Mouse (Mus musculus) lung, postnatal 10 days (tissue): ENCODE measurements around the gene Exosc7.
A peak's percentile ranks its signal among the peaks of the same experiment; 100 is the strongest.

Experiments used
- DNase-seq: peaks from one replicate; pipeline ENCODE4 v3.0.0; 2021

Gene Exosc7

DNA sequence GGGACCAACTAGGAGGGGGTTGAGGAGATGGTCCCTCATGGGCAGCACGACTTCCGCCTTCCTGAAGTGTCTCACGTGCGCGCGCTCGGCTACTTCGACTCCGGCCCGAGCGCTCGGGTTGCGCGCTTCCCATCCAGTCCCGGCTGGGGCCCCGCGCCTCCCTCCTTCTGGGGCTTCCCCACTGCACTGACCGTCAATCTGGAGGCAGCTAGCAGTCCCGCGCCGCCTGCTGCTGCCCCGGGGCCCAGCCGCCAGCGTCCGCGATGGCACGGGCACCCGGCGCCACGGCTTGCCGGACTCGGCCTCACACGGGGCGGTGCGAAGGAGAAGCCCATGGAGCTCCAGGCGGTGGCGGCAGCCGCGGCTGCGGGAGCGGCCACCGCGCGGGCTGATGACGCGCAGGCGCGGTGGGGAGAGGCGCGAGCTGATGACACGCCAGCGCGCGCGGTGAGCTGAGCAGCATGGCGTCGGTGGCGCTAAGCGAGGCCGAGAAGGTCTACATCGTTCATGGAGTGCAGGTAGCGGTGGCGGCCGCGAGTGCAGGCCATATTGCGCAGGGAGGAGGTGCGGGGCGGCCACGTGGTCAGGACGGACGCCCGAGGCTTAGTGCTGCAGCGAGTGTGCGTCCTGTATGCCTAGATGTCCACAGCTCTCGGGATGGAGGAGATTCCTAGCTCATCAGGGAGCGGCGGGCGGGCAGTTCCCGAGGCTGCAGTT is at the start of gene Exosc7, which contains the start of gene Zdhhc3:
TSS of gene Exosc7 (plus strand) at position 411 of the 717 bp plus-strand sequence.
TSS of gene Zdhhc3 (minus strand) at position 401 of the 717 bp plus-strand sequence.
- peak; percentile 86 for DNase-seq

- no peak for DNase-seq
These were observed 33.9 kb upstream of the Exosc7 start for GRCm38 (mm10) chr9:123079149-123079548.

DNA sequence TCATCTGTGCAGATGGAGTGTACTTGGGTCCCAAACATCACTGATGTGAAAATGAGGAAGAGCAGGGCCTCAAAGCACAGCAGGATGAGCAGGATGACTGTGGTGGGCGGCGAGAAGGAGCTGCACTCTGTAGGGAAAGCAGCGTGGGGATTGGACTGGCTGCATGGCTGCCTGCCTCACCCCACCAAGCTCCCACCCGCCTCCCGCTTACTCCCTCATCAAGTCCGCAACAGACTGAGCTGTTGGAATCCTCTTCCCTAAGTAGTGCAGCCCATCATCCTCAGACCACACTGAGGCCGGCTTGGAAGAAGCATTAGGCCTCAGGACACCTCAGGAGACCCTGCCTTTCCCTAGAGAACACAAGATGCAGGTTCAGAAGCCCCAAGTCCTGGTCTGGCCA is 32.7 kb upstream of the Exosc7 start:
- DNase-seq = no peak

GRCm38 (mm10) chr9:123080796-123081195 is 32.2 kb upstream of the Exosc7 start:
- no peak for DNase-seq

DNA sequence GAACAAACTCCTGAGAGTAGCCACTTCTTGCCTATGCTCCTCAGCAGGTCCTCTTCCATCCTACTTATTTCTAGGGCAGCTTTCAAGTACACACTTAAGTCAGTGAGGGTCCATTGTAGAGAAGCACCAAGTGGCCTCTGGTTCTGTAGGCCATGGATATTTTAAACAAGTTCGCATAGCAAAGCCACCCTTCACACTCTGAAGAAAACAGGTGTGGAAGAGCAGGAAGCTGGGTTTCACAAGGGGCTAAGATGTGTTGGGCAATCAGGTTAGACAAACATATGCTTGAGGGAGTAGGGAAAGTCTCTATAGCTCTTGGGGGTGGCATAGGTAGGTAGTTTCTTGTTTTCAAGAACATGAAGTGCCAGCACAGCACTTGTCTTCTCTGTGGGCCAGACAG is 27.6 kb upstream of the Exosc7 start:
- DNase-seq = peak; percentile 52

- DNase-seq = no peak
These were observed 25.5 kb upstream of the Exosc7 start for GRCm38 (mm10) chr9:123087558-123087957.

DNA sequence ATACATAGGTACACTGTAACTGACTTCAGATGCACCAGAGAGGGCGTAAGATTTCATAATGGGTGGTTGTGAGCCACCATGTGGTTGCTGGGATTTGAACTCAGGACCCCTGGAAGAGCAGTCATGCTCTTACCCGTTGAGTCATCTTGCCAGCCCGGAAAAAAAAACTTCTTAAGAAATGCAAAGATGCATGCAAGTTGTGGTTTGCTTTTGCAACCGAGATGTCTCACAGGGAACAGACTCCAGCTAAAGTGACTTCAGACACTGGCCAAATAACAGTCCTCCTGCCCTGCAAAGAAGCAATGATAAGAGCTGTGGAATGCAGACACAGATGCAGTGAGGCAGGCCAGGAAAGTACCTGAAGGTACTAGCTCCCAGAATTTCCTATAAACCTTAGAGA is 22.2 kb upstream of the Exosc7 start:
- no peak for DNase-seq

GRCm38 (mm10) chr9:123099631-123100455 is 13.2 kb upstream of the Exosc7 start:
- no peak for DNase-seq

DNA sequence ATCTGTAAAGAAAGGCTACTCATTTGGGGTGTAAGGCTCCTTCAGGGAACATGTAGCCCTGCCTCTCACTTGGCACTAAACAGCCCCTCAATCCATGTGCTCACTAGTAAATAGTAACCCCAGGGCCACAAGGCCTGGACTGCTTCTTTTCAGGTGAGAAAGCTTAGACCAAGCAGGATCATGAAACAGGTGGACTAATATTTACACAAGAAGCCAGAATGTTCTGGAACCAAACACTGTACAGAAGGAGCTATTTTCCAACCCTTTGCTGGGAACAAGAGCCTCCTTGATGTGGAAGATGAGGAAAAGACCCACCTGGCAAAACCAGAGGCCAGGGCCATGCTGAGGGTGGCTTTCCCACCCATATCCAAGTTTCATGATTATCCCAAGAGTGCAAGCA is 9.6 kb upstream of the Exosc7 start:
- no peak for DNase-seq

GRCm38 (mm10) chr9:123104362-123104761 is 8.7 kb upstream of the Exosc7 start:
- no peak for DNase-seq

GRCm38 (mm10) chr9:123107186-123107585 is 5.8 kb upstream of the Exosc7 start:
- no peak for DNase-seq

DNA sequence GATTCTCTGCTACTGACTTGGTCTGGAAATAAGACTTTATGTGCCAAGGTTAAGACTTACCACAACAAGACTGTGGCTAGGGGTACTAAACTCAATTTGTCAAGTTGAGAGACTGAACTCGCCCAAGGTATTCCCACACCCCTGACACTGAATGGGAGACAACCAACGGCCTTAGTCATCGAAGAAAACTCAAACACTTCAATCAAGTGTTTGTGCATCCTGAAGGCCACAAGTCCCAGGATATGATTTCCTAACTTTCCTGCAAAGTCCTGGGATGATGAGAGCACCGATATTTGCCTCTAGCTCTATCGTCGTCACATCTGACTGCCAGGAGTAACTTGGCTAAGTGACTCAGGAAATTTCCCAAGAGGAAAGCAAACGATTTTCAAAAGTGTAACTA is 3.8 kb upstream of the Exosc7 start:
- DNase-seq = peak; percentile 10

DNA sequence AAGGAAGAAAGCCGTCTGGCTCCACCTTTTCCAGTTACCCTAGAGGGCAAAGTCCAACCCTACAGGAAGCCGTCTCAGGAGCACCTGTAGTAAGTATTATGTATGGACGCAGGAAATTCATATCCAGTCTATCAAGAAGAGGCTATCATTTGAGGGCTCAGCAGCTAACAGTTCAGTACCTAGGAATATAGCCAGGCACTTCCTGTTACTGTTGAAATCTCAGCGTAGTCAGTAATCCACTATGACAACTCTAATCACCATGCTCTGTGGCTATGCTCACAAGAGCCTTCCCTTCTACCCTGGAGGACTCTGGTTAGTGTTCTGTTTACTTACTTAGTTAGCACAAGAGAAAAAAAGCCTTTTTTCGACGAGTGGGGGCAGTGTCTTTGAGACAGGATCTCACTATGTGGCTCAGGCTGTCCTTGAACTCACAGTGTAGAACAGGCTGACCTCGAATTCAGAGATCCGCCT is 1.2 kb upstream of the Exosc7 start:
- DNase-seq = peak; percentile 21

DNA sequence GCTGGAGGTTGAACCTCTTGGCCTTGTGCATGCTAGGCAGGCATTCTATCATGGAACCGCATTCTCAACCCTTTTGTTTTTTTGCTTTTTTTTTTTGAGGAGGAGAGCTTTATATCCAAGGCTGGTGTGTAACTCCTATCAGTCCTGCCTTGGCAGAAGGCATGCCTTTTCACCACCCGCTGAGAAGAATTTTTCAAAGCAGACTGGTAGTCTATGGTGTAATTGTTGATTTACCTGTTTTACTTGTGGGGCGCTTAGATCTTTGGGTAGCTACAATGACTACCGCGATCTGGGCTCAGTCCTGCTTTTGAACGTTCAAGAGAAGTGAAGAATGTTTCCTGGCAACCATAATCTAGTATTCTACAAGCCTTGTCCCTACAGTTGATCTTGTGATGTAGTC is 916 bp downstream of the Exosc7 start:
- no peak for DNase-seq

GRCm38 (mm10) chr9:123115566-123115965 is 2.6 kb downstream of the Exosc7 start:
- DNase-seq = no peak

- no peak for DNase-seq
These were observed 10.0 kb downstream of the Exosc7 start for GRCm38 (mm10) chr9:123123017-123123416.

- peak; percentile 45 for DNase-seq
These were observed 10.8 kb downstream of the Exosc7 start for GRCm38 (mm10) chr9:123123571-123124412.

DNA sequence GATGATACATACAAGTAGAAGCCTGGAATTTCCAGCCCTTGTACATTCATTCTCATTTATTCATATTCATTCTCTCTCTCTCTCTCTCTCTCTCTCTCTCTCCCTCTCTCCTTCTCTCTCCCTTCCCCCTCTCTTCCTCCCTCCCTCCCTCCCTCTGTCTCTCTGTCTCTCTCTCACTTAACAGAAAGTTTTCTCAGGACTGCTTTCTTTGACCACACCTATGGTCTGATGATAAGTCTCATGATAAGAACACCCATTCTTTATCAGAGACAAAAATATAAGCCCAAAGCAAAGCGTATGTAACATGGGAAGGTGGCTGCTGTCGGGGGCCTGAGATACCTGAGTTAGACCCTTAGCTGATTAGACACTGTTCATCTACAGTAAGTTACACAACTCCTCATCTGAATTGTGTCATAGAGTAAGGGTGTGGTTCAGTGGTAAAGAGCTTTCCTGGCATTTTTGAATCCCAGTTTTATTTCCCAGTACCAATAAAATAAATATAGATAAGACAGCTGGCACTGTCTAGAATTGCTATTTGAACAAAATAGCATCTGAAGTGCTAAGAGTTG is 11.5 kb downstream of the Exosc7 start:
- DNase-seq = no peak

GRCm38 (mm10) chr9:123127663-123128062 is 14.6 kb downstream of the Exosc7 start:
- no peak for DNase-seq

GRCm38 (mm10) chr9:123132994-123133393 is 20.0 kb downstream of the Exosc7 start:
- no peak for DNase-seq

- no peak for DNase-seq
These were observed 24.1 kb downstream of the Exosc7 start for GRCm38 (mm10) chr9:123136953-123137682.

DNA sequence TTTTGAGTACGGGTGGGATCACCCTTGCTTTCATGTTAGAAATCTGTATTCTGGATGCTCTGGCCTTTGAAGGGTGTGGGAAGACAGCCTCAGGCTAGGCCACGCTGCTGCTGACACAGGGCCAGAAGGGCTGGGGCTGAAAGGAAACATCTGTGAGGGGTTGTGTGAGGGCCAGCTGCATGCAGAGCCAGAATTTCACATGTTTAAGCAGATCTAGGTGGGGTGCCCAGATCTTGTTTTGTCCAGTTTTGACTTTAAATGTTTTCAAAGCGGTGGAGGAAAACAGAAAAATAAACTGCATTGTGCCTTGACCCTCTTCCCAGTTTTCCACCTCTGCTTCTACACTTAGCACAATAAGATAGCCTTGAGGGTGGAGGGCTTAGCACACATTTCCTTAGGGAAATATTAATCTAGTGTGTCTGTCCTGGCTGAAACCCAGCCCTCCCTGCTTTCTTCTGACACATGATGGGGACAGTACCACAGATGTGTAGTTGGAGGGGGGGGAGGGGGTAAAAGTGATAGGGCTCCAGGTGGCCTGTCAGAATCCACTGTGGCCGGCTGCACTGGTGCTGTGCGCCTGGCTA is 26.0 kb downstream of the Exosc7 start:
- DNase-seq = peak; percentile 88
